Comparison of ENCODE assay signal across 8 mouse cellular contexts in genomic region chr10:109920607-109921187, GRCm38 (mm10).
DNase-seq lines count a peak whose midpoint lies in the region; ATAC-seq and TF ChIP-seq lines count a peak whose summit lies in the region.

No protein-coding gene starts in this region.

- no peak for TF ChIP-seq POLR2A in heart, adult 2 months (IDR thresholded peaks at IDR 0.05; ENCODE audit: insufficient read depth, low read depth, low read length)

- TF ChIP-seq EP300 in heart, adult 2 months (IDR thresholded peaks at IDR 0.05; ENCODE audit: insufficient read depth, low read depth, low read length), result 0 out of 2 replicates have a peak, but pooled peaks have one; percentile 51

- 16% methylated on average over 6 of the region's 6 CpGs for WGBS in embryonic facial prominence, embryonic 10.5 days
- 11% methylated on average over 6 of the region's 6 CpGs for WGBS in heart, adult 2 months
- 17% methylated on average over 6 of the region's 6 CpGs for WGBS in limb, embryonic 11.5 days
- WGBS in midbrain, embryonic 14.5 days, result 13% methylated on average over 6 of the region's 6 CpGs

- no peaks in the 10 kb centered on the region for H3K9me3 ChIP-seq in embryonic facial prominence, embryonic 10.5 days
- no peaks in the 10 kb centered on the region for H3K9me3 ChIP-seq in limb, embryonic 11.5 days (ENCODE audit: control insufficient read depth, low read length)
- H3K9me3 ChIP-seq in midbrain, embryonic 14.5 days (ENCODE audit: control insufficient read depth, low read length), result no peaks in the 10 kb centered on the region

- peak; percentile 80 for ATAC-seq in limb, embryonic 11.5 days (ENCODE audit: insufficient number of reproducible peaks, low FRiP score, low TSS enrichment, low read depth)
- ATAC-seq in midbrain, embryonic 14.5 days (ENCODE audit: low FRiP score, low TSS enrichment), result peak; percentile 84

- no peak overlapping the region for H3K4me2 ChIP-seq in limb, embryonic 11.5 days (ENCODE audit: low read depth, severe bottlenecking)
- no peak overlapping the region for H3K4me2 ChIP-seq in midbrain, embryonic 14.5 days (ENCODE audit: low read length)

- H3K4me3 ChIP-seq in embryonic facial prominence, embryonic 10.5 days, result no peak overlapping the region
- peak overlapping the region; percentile 19 for H3K4me3 ChIP-seq in heart, adult 2 months
- no peak overlapping the region for H3K4me3 ChIP-seq in limb, embryonic 11.5 days (ENCODE audit: low read depth, low read length)
- H3K4me3 ChIP-seq in midbrain, embryonic 14.5 days (replicated peaks; ENCODE audit: low read depth, low read length), result no peak overlapping the region

- no peaks in the 10 kb centered on the region for H3K36me3 ChIP-seq in embryonic facial prominence, embryonic 10.5 days (replicated peaks)
- no peaks in the 10 kb centered on the region for H3K36me3 ChIP-seq in heart, adult 2 months (ENCODE audit: control insufficient read depth, insufficient read depth, low read length)
- H3K36me3 ChIP-seq in limb, embryonic 11.5 days (ENCODE audit: control insufficient read depth, insufficient read depth, low read length), result no peaks in the 10 kb centered on the region
- H3K36me3 ChIP-seq in midbrain, embryonic 14.5 days (ENCODE audit: control insufficient read depth, insufficient read depth, low read length), result no peaks in the 10 kb centered on the region

- H3K79me2 ChIP-seq in heart, adult 2 months (replicated peaks; ENCODE audit: control insufficient read depth, insufficient read depth, low read length), result no peaks in the 10 kb centered on the region

- peaks cover 7% of the 10 kb centered on the region; the same call in 1 of the 2 replicates for H3K4me1 ChIP-seq in embryonic facial prominence, embryonic 10.5 days
- H3K4me1 ChIP-seq in heart, adult 2 months (ENCODE audit: control insufficient read depth, insufficient read depth, low read length), result peaks cover 1% of the 10 kb centered on the region
- no peaks in the 10 kb centered on the region for H3K4me1 ChIP-seq in limb, embryonic 11.5 days (ENCODE audit: control insufficient read depth, insufficient read depth, low read length)
- peaks cover 8% of the 10 kb centered on the region for H3K4me1 ChIP-seq in midbrain, embryonic 14.5 days (ENCODE audit: control insufficient read depth, insufficient read depth, low read length)

- peak; percentile 96; the same call in 1 of the 2 replicates for TF ChIP-seq CTCF in heart, adult 2 months (IDR thresholded peaks at IDR 0.05)

- H3K27me3 ChIP-seq in embryonic facial prominence, embryonic 10.5 days (replicated peaks; ENCODE audit: low read depth, poor library complexity, severe bottlenecking), result no peaks in the 10 kb centered on the region
- no peaks in the 10 kb centered on the region for H3K27me3 ChIP-seq in heart, adult 2 months (ENCODE audit: control insufficient read depth, insufficient read depth, low read length)
- no peaks in the 10 kb centered on the region for H3K27me3 ChIP-seq in limb, embryonic 11.5 days (ENCODE audit: control insufficient read depth, insufficient read depth, low read length)
- no peaks in the 10 kb centered on the region for H3K27me3 ChIP-seq in midbrain, embryonic 14.5 days (ENCODE audit: control insufficient read depth, insufficient read depth, low read length)

- DNase-seq in 3T3-L1 (ENCODE audit: low read depth, low spot score), result peak; percentile 78
- peak; percentile 36 for DNase-seq in adrenal gland, adult 8-10 months
- DNase-seq in embryonic facial prominence, embryonic 10.5 days (ENCODE audit: low spot score), result peak; percentile 72
- peak; percentile 59 to 64 for DNase-seq in heart, adult 2 months
- DNase-seq in kidney, adult 11 months, result peak; percentile 28
- DNase-seq in limb, embryonic 11.5 days (ENCODE audit: low spot score), result peak; percentile 74
- peak; percentile 88 for DNase-seq in midbrain, embryonic 14.5 days
- peak; percentile 55 for DNase-seq in telencephalon, adult 2 months (ENCODE audit: low read depth, low spot score)

- H3K27ac ChIP-seq in embryonic facial prominence, embryonic 10.5 days (replicated peaks), result no peak overlapping the region
- H3K27ac ChIP-seq in heart, adult 2 months, result peak overlapping the region; percentile 18; the same call in 1 of the 2 replicates
- no peak overlapping the region for H3K27ac ChIP-seq in limb, embryonic 11.5 days (replicated peaks; ENCODE audit: low read depth, low read length)
- no peak overlapping the region for H3K27ac ChIP-seq in midbrain, embryonic 14.5 days (replicated peaks; ENCODE audit: low read depth, low read length)

- no peak overlapping the region for H3K9ac ChIP-seq in heart, adult 2 months (ENCODE audit: low read depth, low read length)
- no peak overlapping the region for H3K9ac ChIP-seq in limb, embryonic 11.5 days (ENCODE audit: low read length)
- no peak overlapping the region for H3K9ac ChIP-seq in midbrain, embryonic 14.5 days (replicated peaks; ENCODE audit: low read length)

- intact Hi-C loops in heart, adult 2 months (cut with DNase I), result loop anchor here (1.0 to 2.0 kb wide), 2 partner anchors 80 to 165 kb away; no protein-coding TSS in a partner anchor

Comparison
In these comparisons a context has a peak if more than half of its experiments do, and no peak if none do; other contexts are left out.
1. DNase-seq: peak in every context shown above with its lines; median percentile 88 in midbrain, embryonic 14.5 days; 78 in 3T3-L1; 74 in limb, embryonic 11.5 days; 72 in embryonic facial prominence, embryonic 10.5 days; 62 in heart, adult 2 months; 55 in telencephalon, adult 2 months; 36 in adrenal gland, adult 8-10 months; 28 in kidney, adult 11 months.